Mouse (Mus musculus) E14TG2a.4 (cell line): ENCODE measurements at regions not wholly inside any gene's neighbourhood (a gene's known extent, or its start where the extent isn't known, plus 50 kb on each side); places are given as distances from the start of the nearest gene placed in this dataset.

Experiments used
- CTCF ChIP-seq: conservative IDR thresholded peaks from 2 replicates; pipeline ENCODE4 v1.5.1; 2014; ENCODE audit warnings: low read length
- NANOG ChIP-seq: IDR thresholded peaks from 2 replicates; pipeline ENCODE4 v1.6.1; 2014; ENCODE audit warnings: borderline replicate concordance, low read length, mixed read lengths

DNA sequence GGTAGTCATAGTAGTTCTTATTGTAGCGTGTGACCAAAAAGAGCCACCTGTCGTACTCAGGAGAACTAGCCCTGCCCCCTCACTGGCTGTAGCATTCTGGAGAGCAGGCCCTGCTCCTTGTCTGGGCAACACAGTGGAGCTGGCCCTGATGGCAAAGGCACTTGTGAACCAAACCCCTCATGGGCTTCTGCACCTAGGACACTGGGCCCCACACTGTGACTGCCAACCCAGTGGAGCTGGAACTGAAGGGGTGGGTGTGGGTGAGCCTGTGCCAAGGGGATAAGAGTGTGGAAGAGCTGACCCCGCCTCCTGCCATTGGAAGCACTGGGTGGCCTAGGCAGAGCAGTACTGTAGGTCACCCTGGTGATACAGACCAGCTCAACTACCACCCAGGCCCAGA lies 268.0 kb upstream of the Nt5e start:
- TF ChIP-seq CTCF (no peak), NANOG (no peak)
